Mouse (Mus musculus): ENCODE data around the gene Nlgn2. TPM values are rescaled to one million over a fixed set of nuclear protein-coding genes. Genes with fewer than 3 reads are reported as not detected.
"Not testable (repeated sequence)": the region's sequence is repeated elsewhere in the genome, so short reads cannot be mapped to it uniquely, and the experiment has no call there.

Gene Nlgn2
- polyA plus RNA-seq, 1 experiment from 2014 or later: 4.7 TPM

- 92% methylated on average over 11 of the region's 11 CpGs for WGBS
Measured at GRCm38 (mm10) chr11:69877878-69878277, 40.3 kb upstream of the Nlgn2 start, which contains the start of gene Tmem95. Tmem95 (minus strand) TSS chr11:69878018.

GRCm38 (mm10) chr11:69876867-69877266, 39.3 kb upstream of the Nlgn2 start:
- DNase-seq (ENCODE audit: extremely low spot score, low spot score): peak; percentile 85
- Histone ChIP-seq H3K27me3 (ENCODE audit: poor library complexity, severe bottlenecking) (peaks cover 21% of the 10 kb centered on the region), H3K9me3 (no peaks in the 10 kb centered on the region), H3K27ac (peak overlapping the region; percentile 75), H3K4me1 (peaks cover 60% of the 10 kb centered on the region), H3K4me3 (peak overlapping the region; percentile 42), H3K36me3 (replicated peaks) (no peaks in the 10 kb centered on the region)
- WGBS: 1% methylated on average over 12 of the region's 12 CpGs

More at GRCm38 (mm10) chr11:69877878-69878277, 40.3 kb upstream of the Nlgn2 start, which contains the start of gene Tmem95:
- Histone ChIP-seq H3K27ac (peak within 1 kb of the TSS; percentile 75), H3K4me1 (peaks cover 66% of the 10 kb centered on the region), H3K36me3 (replicated peaks) (no peaks in the 10 kb centered on the region), H3K4me3 (peak within 1 kb of the TSS; percentile 58), H3K27me3 (ENCODE audit: poor library complexity, severe bottlenecking) (peaks cover 30% of the 10 kb centered on the region), H3K9me3 (no peaks in the 10 kb centered on the region)
- DNase-seq (ENCODE audit: extremely low spot score, low spot score): no peak

DNA sequence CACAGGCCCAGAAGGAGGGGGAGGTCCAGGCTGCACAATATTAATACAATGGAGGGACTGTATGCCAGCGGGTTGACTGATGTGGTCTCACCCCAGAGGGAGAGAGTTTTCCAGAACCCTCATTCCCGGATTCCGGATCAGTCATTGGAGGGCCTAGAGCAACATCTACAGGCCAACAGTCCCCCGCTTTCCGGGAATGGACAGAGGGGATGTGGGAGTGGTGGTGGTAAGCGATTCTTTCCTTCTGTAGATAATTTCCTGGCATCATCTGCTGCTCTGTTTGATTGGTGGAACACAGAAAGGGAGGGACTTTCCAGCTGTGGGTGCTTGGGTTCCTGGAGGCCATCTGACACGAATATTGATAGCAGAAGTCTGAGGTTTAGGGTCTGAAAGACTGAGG, 38.6 kb upstream of the Nlgn2 start:
- Histone ChIP-seq H3K4me1 (peaks cover 54% of the 10 kb centered on the region), H3K9me3 (no peaks in the 10 kb centered on the region), H3K27ac (0 out of 2 replicates have a peak overlapping the region, but pooled peaks have one; percentile 75), H3K4me3 (no peak overlapping the region), H3K27me3 (ENCODE audit: poor library complexity, severe bottlenecking) (peaks cover 16% of the 10 kb centered on the region), H3K36me3 (replicated peaks) (no peaks in the 10 kb centered on the region)
- no peak for DNase-seq (ENCODE audit: extremely low spot score, low spot score)
- WGBS: 71% methylated on average over 7 of the region's 7 CpGs

DNA sequence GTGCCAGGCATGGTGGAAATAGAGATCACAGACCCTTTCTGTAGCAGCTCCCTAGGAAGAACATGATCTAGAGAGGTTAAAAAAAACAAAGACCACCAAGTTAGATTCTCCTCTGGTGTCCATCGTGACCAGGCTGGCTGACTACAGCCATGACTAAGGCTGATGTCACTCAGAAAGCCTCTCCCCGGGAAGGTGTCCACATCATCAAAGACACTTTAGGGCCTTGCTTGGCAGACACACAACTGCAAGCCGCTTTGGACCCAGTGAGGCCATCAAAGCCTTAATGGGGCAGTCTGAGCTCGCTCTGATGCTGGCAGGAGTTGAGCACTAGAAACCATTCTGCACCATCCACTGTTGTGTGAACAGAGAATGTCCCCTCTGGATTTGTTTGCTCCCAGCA, 34.9 kb upstream of the Nlgn2 start:
- H3K36me3 ChIP-seq (replicated peaks): no peaks in the 10 kb centered on the region
- H3K27ac ChIP-seq: no peak overlapping the region
- peaks cover 16% of the 10 kb centered on the region for H3K4me1 ChIP-seq
- no peaks in the 10 kb centered on the region for H3K9me3 ChIP-seq
- WGBS: 88% methylated on average over 4 of the region's 4 CpGs
- no peaks in the 10 kb centered on the region for H3K27me3 ChIP-seq (ENCODE audit: poor library complexity, severe bottlenecking)
- no peak overlapping the region for H3K4me3 ChIP-seq
- no peak for DNase-seq (ENCODE audit: extremely low spot score, low spot score)

GRCm38 (mm10) chr11:69871822-69872221, 34.2 kb upstream of the Nlgn2 start:
- Histone ChIP-seq H3K4me3 (no peak overlapping the region), H3K27ac (no peak overlapping the region), H3K4me1 (peaks cover 10% of the 10 kb centered on the region), H3K27me3 (ENCODE audit: poor library complexity, severe bottlenecking) (no peaks in the 10 kb centered on the region), H3K36me3 (replicated peaks) (no peaks in the 10 kb centered on the region), H3K9me3 (no peaks in the 10 kb centered on the region)
- no peak for DNase-seq (ENCODE audit: extremely low spot score, low spot score)
- 89% methylated on average over 7 of the region's 7 CpGs for WGBS

GRCm38 (mm10) chr11:69870289-69871069, 32.9 kb upstream of the Nlgn2 start:
- H3K4me3 ChIP-seq: no peak overlapping the region
- DNase-seq (ENCODE audit: extremely low spot score, low spot score): no peak
- 87% methylated on average over 2 of the region's 2 CpGs for WGBS
- no peaks in the 10 kb centered on the region for H3K9me3 ChIP-seq
- H3K36me3 ChIP-seq (replicated peaks): no peaks in the 10 kb centered on the region
- H3K27ac ChIP-seq: no peak overlapping the region
- H3K4me1 ChIP-seq: no peaks in the 10 kb centered on the region
- no peaks in the 10 kb centered on the region for H3K27me3 ChIP-seq (ENCODE audit: poor library complexity, severe bottlenecking)

GRCm38 (mm10) chr11:69867335-69867734, 29.8 kb upstream of the Nlgn2 start:
- peaks cover 3% of the 10 kb centered on the region; the same call in 1 of the 2 replicates for H3K4me1 ChIP-seq
- 73% methylated on average over 9 of the region's 9 CpGs for WGBS

DNA sequence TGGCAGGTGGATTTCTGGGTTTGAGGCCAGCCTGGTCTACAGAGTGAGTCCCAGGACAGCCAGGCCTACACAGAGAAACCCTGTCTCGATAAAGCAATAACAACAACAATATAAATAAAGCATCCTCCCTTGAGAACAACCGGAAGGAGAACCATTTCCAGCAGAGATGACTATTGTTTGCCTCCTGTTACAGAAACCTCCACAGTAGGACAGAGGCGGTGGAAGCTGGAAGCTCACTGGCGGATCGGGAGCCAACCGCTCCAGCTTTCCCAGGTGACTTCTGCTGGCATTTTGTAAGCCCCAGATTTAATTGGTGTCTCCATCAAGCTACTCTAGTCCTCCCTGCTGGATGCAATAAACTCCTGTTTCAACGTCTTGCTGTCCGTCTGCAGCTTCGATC, 28.0 kb upstream of the Nlgn2 start:
- 89% methylated on average over 9 of the region's 9 CpGs for whole genome bisulfite sequencing
- no peaks in the 10 kb centered on the region for H3K36me3 ChIP-seq (replicated peaks)
- no peak overlapping the region for H3K4me3 ChIP-seq
- H3K9me3 ChIP-seq: no peaks in the 10 kb centered on the region
- no peak overlapping the region for H3K27ac ChIP-seq
- peaks cover 3% of the 10 kb centered on the region; the same call in 1 of the 2 replicates for H3K4me1 ChIP-seq
- H3K27me3 ChIP-seq (ENCODE audit: poor library complexity, severe bottlenecking): no peaks in the 10 kb centered on the region
- DNase-seq (ENCODE audit: extremely low spot score, low spot score): no peak

More at GRCm38 (mm10) chr11:69867335-69867734, 29.8 kb upstream of the Nlgn2 start:
- Histone ChIP-seq H3K9me3 (no peaks in the 10 kb centered on the region), H3K36me3 (replicated peaks) (no peaks in the 10 kb centered on the region), H3K27ac (no peak overlapping the region), H3K27me3 (ENCODE audit: poor library complexity, severe bottlenecking) (no peaks in the 10 kb centered on the region), H3K4me3 (no peak overlapping the region)
- DNase-seq (ENCODE audit: extremely low spot score, low spot score): no peak

DNA sequence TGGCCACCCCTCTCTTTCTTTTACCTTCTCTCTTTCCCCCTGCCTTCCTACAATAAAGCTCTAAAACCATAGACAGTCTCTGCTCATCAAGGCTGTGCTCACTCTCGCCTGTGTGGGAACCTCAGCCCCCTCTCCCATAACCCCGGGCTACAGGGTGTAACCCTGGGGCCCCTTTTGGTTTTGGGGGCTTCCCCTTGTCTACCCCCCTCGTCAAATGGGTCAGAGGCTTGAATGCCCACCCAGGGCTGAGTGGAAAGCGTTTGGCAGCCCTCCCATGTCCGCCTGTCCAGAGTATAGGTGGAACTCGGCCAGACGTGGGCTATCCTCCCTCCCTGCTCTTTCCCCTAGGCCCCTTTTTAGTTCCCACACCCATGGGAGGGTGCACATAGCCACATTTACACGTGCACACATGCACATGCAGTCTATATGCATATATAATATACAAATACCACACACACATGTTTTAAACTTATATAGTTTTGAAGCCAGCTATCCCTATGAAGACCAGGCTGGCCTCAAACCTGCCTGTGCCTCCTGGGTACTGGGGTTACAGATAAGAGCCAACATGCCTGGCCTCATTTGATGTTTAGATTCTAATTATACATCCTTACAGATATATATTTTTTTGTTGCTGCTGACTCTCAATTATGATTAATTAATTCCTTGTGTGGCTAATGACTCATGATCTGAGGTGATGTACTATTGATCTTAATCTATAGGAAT, 26.7 kb upstream of the Nlgn2 start:
- H3K27ac ChIP-seq: peak overlapping the region; percentile 3; the same call in 1 of the 2 replicates
- DNase-seq (ENCODE audit: extremely low spot score, low spot score): no peak
- no peak overlapping the region for H3K4me3 ChIP-seq
- H3K27me3 ChIP-seq (ENCODE audit: poor library complexity, severe bottlenecking): peaks cover 11% of the 10 kb centered on the region
- 65% methylated on average over 8 of the region's 8 CpGs for WGBS
- H3K36me3 ChIP-seq (replicated peaks): no peaks in the 10 kb centered on the region
- H3K9me3 ChIP-seq: no peaks in the 10 kb centered on the region
- H3K4me1 ChIP-seq: peaks cover 3% of the 10 kb centered on the region; the same call in 1 of the 2 replicates

DNA sequence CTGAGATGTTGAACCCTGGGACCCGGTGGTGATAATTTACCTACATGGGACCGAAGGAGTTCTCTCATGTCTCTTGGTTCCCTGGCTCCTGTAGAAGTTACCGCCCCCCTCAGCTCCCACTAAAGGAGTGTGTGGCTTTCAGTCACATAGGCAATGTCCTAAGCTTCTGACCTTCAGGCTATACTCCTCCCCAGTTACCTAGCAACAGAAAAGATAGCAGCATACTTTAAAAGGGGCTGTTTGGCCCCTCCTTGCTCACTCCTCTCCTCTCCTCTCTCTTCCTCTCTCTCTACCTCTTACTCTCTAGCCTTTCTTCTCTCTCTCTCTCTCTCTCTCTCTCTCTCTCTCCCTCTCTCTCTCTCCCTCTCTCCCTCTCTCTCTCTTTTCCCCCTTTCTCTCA, 26.1 kb upstream of the Nlgn2 start:
- peaks cover 17% of the 10 kb centered on the region for H3K27me3 ChIP-seq (ENCODE audit: poor library complexity, severe bottlenecking)
- not testable (repeated sequence) for H3K36me3 ChIP-seq (replicated peaks); DNase-seq (ENCODE audit: extremely low spot score, low spot score); H3K27ac ChIP-seq; H3K4me1 ChIP-seq; H3K4me3 ChIP-seq; H3K9me3 ChIP-seq
- WGBS: 85% methylated on average over 3 of the region's 3 CpGs

DNA sequence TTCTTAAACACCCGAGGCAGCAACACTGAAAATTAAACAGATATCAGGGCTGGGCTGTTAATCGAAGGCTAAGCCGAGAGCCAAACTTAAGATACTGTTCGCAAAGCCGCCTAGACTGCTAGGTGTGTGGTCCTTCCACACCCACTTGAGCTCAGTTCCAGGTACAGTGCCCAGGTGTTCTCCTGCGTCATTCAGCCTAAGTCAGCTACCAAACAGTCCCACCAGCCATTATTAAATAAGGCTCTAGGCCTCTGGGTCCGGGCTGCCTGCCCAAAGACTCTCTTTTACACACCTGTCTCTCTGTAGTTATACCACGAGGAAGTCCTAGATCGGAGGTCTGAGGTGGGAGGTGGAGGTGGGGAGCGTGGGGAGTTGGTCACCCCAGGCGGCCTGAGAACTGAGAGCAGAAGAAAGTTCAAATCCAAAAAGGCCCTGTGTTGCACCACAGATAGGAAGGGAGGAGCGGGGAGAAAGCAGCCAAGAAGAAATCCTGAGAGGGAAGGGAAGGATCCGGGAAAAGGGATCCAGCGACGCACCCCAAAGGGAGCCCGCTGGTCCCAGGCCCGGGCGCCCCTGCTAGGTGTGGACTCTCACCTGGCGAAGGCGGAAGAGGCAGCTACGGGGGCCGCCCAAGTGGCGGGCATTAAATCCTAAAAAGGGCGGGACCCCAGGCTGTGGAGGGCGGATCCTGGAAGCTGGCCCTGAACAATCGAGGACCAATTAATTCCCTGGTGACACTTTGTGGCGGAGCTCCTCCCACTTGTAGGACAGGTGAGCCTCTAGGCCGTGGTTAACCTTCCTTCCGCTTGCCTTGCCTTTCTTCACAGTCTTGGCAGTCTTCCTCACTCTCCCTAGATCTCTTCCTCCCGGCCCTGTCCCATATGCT, 20.8 kb upstream of the Nlgn2 start, which contains the start of gene Tnk1:
TSS of gene Tnk1 (minus strand) at position 618 of the 886 bp plus-strand sequence.
- 17% methylated on average over 30 of the region's 30 CpGs for WGBS

GRCm38 (mm10) chr11:69855347-69855746, 17.8 kb upstream of the Nlgn2 start:
- DNase-seq (ENCODE audit: extremely low spot score, low spot score): peak; percentile 66
- Histone ChIP-seq H3K36me3 (replicated peaks) (peaks cover 26% of the 10 kb centered on the region), H3K27me3 (ENCODE audit: poor library complexity, severe bottlenecking) (peaks cover 49% of the 10 kb centered on the region), H3K9me3 (no peaks in the 10 kb centered on the region), H3K4me1 (peaks cover 37% of the 10 kb centered on the region), H3K4me3 (peak overlapping the region; percentile 23), H3K27ac (peak overlapping the region; percentile 72)
- 21% methylated on average over 16 of the region's 16 CpGs for WGBS

More for the DNA sequence above, 20.8 kb upstream of the Nlgn2 start, which contains the start of gene Tnk1:
- H3K4me3 ChIP-seq: peak within 1 kb of the TSS; percentile 33
- peaks cover 50% of the 10 kb centered on the region for H3K27me3 ChIP-seq (ENCODE audit: poor library complexity, severe bottlenecking)
- H3K9me3 ChIP-seq: no peaks in the 10 kb centered on the region
- peak within 1 kb of the TSS; percentile 35; the same call in 1 of the 2 replicates for H3K27ac ChIP-seq
- no peaks in the 10 kb centered on the region for H3K36me3 ChIP-seq (replicated peaks)
- no peak for DNase-seq (ENCODE audit: extremely low spot score, low spot score)
- peaks cover 26% of the 10 kb centered on the region for H3K4me1 ChIP-seq
